Mouse (Mus musculus): ENCODE measurements around the gene Emp1.

Emp1 gene

GRCm38 (mm10) chr6:135411712-135412319 lies 49.5 kb downstream of the Emp1 start:
- no peak for DNase-seq (ENCODE audit: low spot score)

DNA sequence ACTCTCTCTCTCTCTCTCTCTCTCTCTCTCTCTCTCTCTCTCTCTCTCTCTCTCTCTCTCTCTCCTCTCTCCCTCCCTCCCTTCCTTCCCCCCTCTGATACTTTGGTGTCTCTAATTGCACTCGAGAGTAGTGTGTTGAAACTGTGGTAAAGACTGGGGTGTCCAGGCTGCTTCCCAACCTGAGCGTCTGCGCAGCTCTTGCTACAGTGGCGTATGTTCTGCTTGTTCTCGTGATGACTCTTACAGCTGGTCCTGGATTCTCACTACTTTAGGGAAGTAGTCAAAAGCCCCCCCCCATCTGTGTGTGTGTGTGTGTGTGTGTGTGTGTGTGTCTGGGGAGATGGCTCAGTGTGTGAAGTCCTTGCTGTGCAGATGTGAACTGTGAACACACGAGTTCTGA lies 50.3 kb downstream of the Emp1 start:
- DNase-seq (ENCODE audit: low spot score) = no peak

DNA sequence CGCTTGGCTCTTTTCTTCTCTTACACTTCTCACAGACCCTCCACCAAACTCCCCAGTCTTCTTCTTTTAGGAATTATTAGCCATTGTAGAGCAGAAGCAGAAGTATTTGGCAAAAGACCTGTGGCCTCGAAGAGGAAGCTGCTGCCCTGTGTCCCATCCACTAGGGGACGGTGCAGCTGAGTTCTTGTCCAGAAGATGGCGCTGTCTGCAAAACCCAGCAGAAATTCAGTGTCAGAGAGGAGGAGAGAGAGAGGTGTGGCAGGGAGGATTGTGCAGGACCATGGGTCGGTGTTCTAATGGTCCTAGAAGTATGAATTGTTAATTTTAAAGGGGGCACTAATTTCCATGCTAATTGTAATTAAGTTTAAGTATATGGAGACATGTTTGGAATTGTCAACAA lies 55.1 kb downstream of the Emp1 start:
- peak; percentile 41 for DNase-seq (ENCODE audit: low spot score)

- DNase-seq (ENCODE audit: low spot score) = no peak
Observed at GRCm38 (mm10) chr6:135418223-135418824, 56.0 kb downstream of the Emp1 start.

DNA sequence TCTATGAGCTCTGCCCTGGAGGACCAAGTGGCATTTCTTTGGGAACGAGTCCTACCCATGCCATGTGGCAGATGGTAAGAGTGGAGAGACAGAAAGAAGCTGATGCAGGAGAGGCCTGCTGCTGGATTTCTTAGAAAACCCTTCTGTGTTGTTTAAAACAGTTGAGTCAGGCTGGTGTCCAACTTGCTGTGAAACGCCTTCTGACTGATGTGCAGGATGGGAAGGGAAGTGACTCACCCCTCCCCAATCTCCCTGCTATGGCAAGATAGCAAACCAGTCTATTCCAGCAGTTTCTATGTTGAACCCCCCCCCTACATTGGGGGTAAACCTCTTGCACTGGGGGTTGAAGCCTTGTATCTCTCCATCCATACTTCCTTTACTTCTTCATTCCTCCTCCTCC lies 65.9 kb downstream of the Emp1 start:
- DNase-seq (ENCODE audit: low spot score) = no peak

GRCm38 (mm10) chr6:135429268-135429909 lies 67.0 kb downstream of the Emp1 start:
- DNase-seq (ENCODE audit: low spot score) = no peak

GRCm38 (mm10) chr6:135430441-135430970 lies 68.2 kb downstream of the Emp1 start:
- no peak for DNase-seq (ENCODE audit: low spot score)
